Mouse (Mus musculus) CH12.LX (cell line): ENCODE measurements around the gene Tmem240. TPM values are rescaled to one million over a fixed set of nuclear protein-coding genes. Genes with fewer than 3 reads are reported as not detected.

ENCODE experiments used
- DNase-seq: peaks from one replicate; pipeline ENCODE4 v3.0.0-alpha.2; 2013; ENCODE audit errors: extremely low read depth
- H3K27ac ChIP-seq: 2 replicates; pipeline ENCODE4 v1.5.1; 2012; ENCODE audit warnings: low read depth, mild to moderate bottlenecking, control low read depth, moderate library complexity; ENCODE audit not compliant: insufficient read depth
- H3K27me3 ChIP-seq: replicated peaks from 2 replicates; pipeline ENCODE3; 2012; ENCODE audit warnings: inconsistent platforms
- H3K36me3 ChIP-seq, 2 experiments: replicated peaks in 1 of 2; 2 replicates each; pipeline versions ENCODE3 to v1.6.1; 2012; ENCODE audit warnings: inconsistent platforms in 1 of 2, low read length in 1 of 2, mild to moderate bottlenecking in 1 of 2, mixed read lengths in 1 of 2, moderate library complexity in 1 of 2; ENCODE audit not compliant: control insufficient read depth in 1 of 2, insufficient read depth in 1 of 2
- H3K4me1 ChIP-seq, 2 experiments: 2 replicates each; pipeline ENCODE4 v1.6.1; 2012; ENCODE audit warnings: inconsistent platforms in 1 of 2, moderate library complexity in 1 of 2; ENCODE audit not compliant: insufficient read depth in 2 of 2, control insufficient read depth in 1 of 2
- H3K4me2 ChIP-seq: 2 replicates; pipeline ENCODE4 v1.6.1; 2012; ENCODE audit warnings: low read depth, mild to moderate bottlenecking, control low read depth; ENCODE audit not compliant: poor library complexity, insufficient read depth, severe bottlenecking
- H3K4me3 ChIP-seq, 3 experiments: fragments of 150-350 bp in 1 of 3; sonication (generic) in 1 of 3; replicated peaks in 1 of 3; 2 replicates each; pipeline versions ENCODE3 to v1.5.1; 2011 to 2012; ENCODE audit warnings: low read depth in 2 of 3, low read length in 2 of 3, mild to moderate bottlenecking in 2 of 3, moderate library complexity in 2 of 3, control low read depth in 1 of 3, improper control_type of control experiment in 1 of 3, inconsistent platforms in 1 of 3, mixed read lengths in 1 of 3; ENCODE audit not compliant: poor library complexity in 1 of 3
- H3K79me2 ChIP-seq: replicated peaks from 2 replicates; pipeline ENCODE4 v1.6.1; 2012; ENCODE audit warnings: mild to moderate bottlenecking, moderate library complexity; ENCODE audit not compliant: control insufficient read depth, poor library complexity, insufficient read depth, severe bottlenecking; ENCODE audit errors: extremely low read depth
- H3K9ac ChIP-seq: 2 replicates; pipeline ENCODE4 v1.6.1; 2012; ENCODE audit warnings: low read depth, mild to moderate bottlenecking, control low read depth, moderate library complexity; ENCODE audit not compliant: insufficient read depth
- H3K9me3 ChIP-seq: replicated peaks from 2 replicates; pipeline ENCODE3; 2012; ENCODE audit warnings: low read length, inconsistent platforms, mixed read lengths
- BHLHE40 ChIP-seq: IDR thresholded peaks from 2 replicates; pipeline ENCODE4 v1.6.1; 2011; ENCODE audit warnings: mild to moderate bottlenecking, low read depth, low read length, improper control_type of control experiment
- CHD1 ChIP-seq: IDR thresholded peaks from 2 replicates; pipeline ENCODE4 v1.6.1; 2012; ENCODE audit warnings: low read depth, low read length, improper control_type of control experiment, inconsistent platforms
- CTCF ChIP-seq, 2 experiments: IDR thresholded peaks in 1 of 2; conservative IDR thresholded peaks in 1 of 2; 2 replicates each; pipeline ENCODE4 v1.5.1; 2011 to 2012; ENCODE audit warnings: low read depth in 2 of 2, low read length in 2 of 2, improper control_type of control experiment in 1 of 2, inconsistent platforms in 1 of 2, mild to moderate bottlenecking in 1 of 2, moderate library complexity in 1 of 2
- ELF1 ChIP-seq: IDR thresholded peaks from 2 replicates; pipeline ENCODE4 v1.6.1; 2014; ENCODE audit warnings: low read depth, mild to moderate bottlenecking, inconsistent platforms, low read length, improper control_type of control experiment
- EP300 ChIP-seq: IDR thresholded peaks from 2 replicates; pipeline ENCODE4 v1.6.1; 2011; ENCODE audit warnings: low read length, improper control_type of control experiment
- ETS1 ChIP-seq: conservative IDR thresholded peaks from 2 replicates; pipeline ENCODE4 v1.6.1; 2012; ENCODE audit warnings: low read depth, mild to moderate bottlenecking, inconsistent platforms, low read length, improper control_type of control experiment, moderate library complexity
- GABPA ChIP-seq: IDR thresholded peaks from 2 replicates; pipeline ENCODE4 v1.6.1; 2012; ENCODE audit warnings: low read depth, low read length, improper control_type of control experiment, inconsistent platforms; ENCODE audit not compliant: insufficient replicate concordance
- IRF4 ChIP-seq: IDR thresholded peaks from 2 replicates; pipeline ENCODE4 v1.6.1; 2014; ENCODE audit warnings: low read depth, mild to moderate bottlenecking, inconsistent platforms, low read length, improper control_type of control experiment
- JUN ChIP-seq: IDR thresholded peaks from 2 replicates; pipeline ENCODE4 v1.6.1; 2011; ENCODE audit warnings: low read depth, mild to moderate bottlenecking, low read length, improper control_type of control experiment, moderate library complexity; ENCODE audit not compliant: insufficient read depth
- JUND ChIP-seq: conservative IDR thresholded peaks from 2 replicates; pipeline ENCODE4 v1.6.1; 2011; ENCODE audit warnings: low read depth, low read length, improper control_type of control experiment
- MAX ChIP-seq: IDR thresholded peaks from 2 replicates; pipeline ENCODE4 v1.6.1; 2011; ENCODE audit warnings: low read length, improper control_type of control experiment
- MAZ ChIP-seq: IDR thresholded peaks from 2 replicates; pipeline ENCODE4 v1.6.1; 2012; ENCODE audit warnings: low read depth, mild to moderate bottlenecking, inconsistent platforms, low read length, improper control_type of control experiment, moderate library complexity
- MXI1 ChIP-seq: IDR thresholded peaks from 2 replicates; pipeline ENCODE4 v1.6.1; 2011; ENCODE audit warnings: mild to moderate bottlenecking, low read depth, low read length, improper control_type of control experiment
- MYC ChIP-seq: IDR thresholded peaks from 2 replicates; pipeline ENCODE4 v1.6.1; 2011; ENCODE audit warnings: low read depth, mild to moderate bottlenecking, improper control_type of control experiment, low read length
- NELFE ChIP-seq: IDR thresholded peaks from 2 replicates; pipeline ENCODE4 v1.6.1; 2011; ENCODE audit warnings: low read depth, low read length, improper control_type of control experiment
- PAX5 ChIP-seq: IDR thresholded peaks from 2 replicates; pipeline ENCODE4 v1.6.1; 2012; ENCODE audit warnings: low read length, inconsistent platforms, mixed read lengths
- POLR2A ChIP-seq: IDR thresholded peaks from 2 replicates; pipeline ENCODE4 v1.6.1; 2011; ENCODE audit warnings: low read depth, mild to moderate bottlenecking, improper control_type of control experiment, low read length
- POLR2AphosphoS2 ChIP-seq: IDR thresholded peaks from 2 replicates; pipeline ENCODE4 v1.6.1; 2011; ENCODE audit warnings: low read depth, low read length, improper control_type of control experiment
- RAD21 ChIP-seq: IDR thresholded peaks from 2 replicates; pipeline ENCODE4 v1.6.1; 2011; ENCODE audit warnings: low read depth, mild to moderate bottlenecking, low read length, improper control_type of control experiment, moderate library complexity
- RCOR1 ChIP-seq: conservative IDR thresholded peaks from 2 replicates; pipeline ENCODE4 v1.6.1; 2012; ENCODE audit warnings: low read depth, mild to moderate bottlenecking, inconsistent platforms, low read length, improper control_type of control experiment
- SIN3A ChIP-seq: IDR thresholded peaks from 2 replicates; pipeline ENCODE4 v1.6.1; 2012; ENCODE audit warnings: low read length, improper control_type of control experiment, inconsistent platforms
- TBP ChIP-seq: conservative IDR thresholded peaks from 2 replicates; pipeline ENCODE4 v1.6.1; 2011; ENCODE audit warnings: low read depth, low read length, improper control_type of control experiment
- TCF12 ChIP-seq: IDR thresholded peaks from 2 replicates; pipeline ENCODE4 v1.6.1; 2014; ENCODE audit warnings: low read depth, mild to moderate bottlenecking, inconsistent platforms, low read length, improper control_type of control experiment
- UBTF ChIP-seq: IDR thresholded peaks from 2 replicates; pipeline ENCODE4 v1.6.1; 2012; ENCODE audit warnings: low read depth, mild to moderate bottlenecking, inconsistent platforms, low read length, improper control_type of control experiment, moderate library complexity
- USF1 ChIP-seq: IDR thresholded peaks from 2 replicates; pipeline ENCODE4 v1.6.1; 2014; ENCODE audit warnings: low read depth, mild to moderate bottlenecking, inconsistent platforms, low read length, improper control_type of control experiment
- USF2 ChIP-seq: conservative IDR thresholded peaks from 2 replicates; pipeline ENCODE4 v1.6.1; 2011; ENCODE audit warnings: low read depth, low read length, improper control_type of control experiment
- ZKSCAN1 ChIP-seq: IDR thresholded peaks from 2 replicates; pipeline ENCODE4 v1.6.1; 2012; ENCODE audit warnings: low read depth, inconsistent platforms, low read length, improper control_type of control experiment, borderline replicate concordance
- ZMIZ1 ChIP-seq: IDR thresholded peaks from 2 replicates; pipeline ENCODE4 v1.6.1; 2012; ENCODE audit warnings: low read depth, mild to moderate bottlenecking, inconsistent platforms, low read length, improper control_type of control experiment
- ZNF384 ChIP-seq: IDR thresholded peaks from 2 replicates; pipeline ENCODE4 v1.6.1; 2012; ENCODE audit warnings: low read depth, low read length, improper control_type of control experiment, inconsistent platforms
- dilution Hi-C: fragments of 300-500 bp; cut with MboI; formaldehyde crosslinking; loops from 2 replicates; pipeline ENCODE4 v1.14.3; 2020; ENCODE audit warnings: low sequenced_read_pairs; ENCODE audit not compliant: extremely low pct_unique_long_range_greater_than_20kb, extremely low pct_ligation_motif_present
- in situ Hi-C: fragments of 300-500 bp; cut with MboI; formaldehyde crosslinking; loops from 3 replicates; pipeline ENCODE4 v1.14.3; 2019; ENCODE audit warnings: low sequenced_read_pairs, low pct_ligation_motif_present, low pct_unique_long_range_greater_than_20kb, mixed read lengths
- polyA plus RNA-seq: library from polyadenylated mRNA; unstranded; fragments of >175 nt; gene quantifications from 2 replicates; pipeline ENCODE4 v1.2.1, GENCODE M21; 2012; ENCODE audit warnings: low read depth; ENCODE audit not compliant: insufficient read length
- total RNA-seq, 2 experiments: library from RNA; depleted of rRNA; stranded (reverse); fragments of 300-350 nt in 1 of 2; fragments of >200 nt in 1 of 2; gene quantifications; 2 replicates each; pipeline ENCODE4 v1.2.3; 2012 to 2014

The Tmem240 gene
- total and polyA plus RNA-seq, 3 experiments, result 0.14 to 0.38 TPM; not detected in 1

- Histone ChIP-seq H3K9ac (peak overlapping the region; percentile 53; the same call in 1 of the 2 replicates), H3K4me2 (peak overlapping the region; percentile 79), H3K4me1 (peaks cover 24 to 44% of the 10 kb centered on the region in 2 experiments), H3K27me3 (peaks cover 26% of the 10 kb centered on the region), H3K27ac (no peak overlapping the region), H3K9me3 (peaks cover 3% of the 10 kb centered on the region), H3K36me3 (no peaks in the 10 kb centered on the region), H3K4me3 (peak overlapping the region in 2 of 3 experiments; percentile 55 to 69), H3K79me2 (no peaks in the 10 kb centered on the region)
- DNase-seq, result no peak
- TF ChIP-seq IRF4, result no peak
- no peak for TF ChIP-seq ZNF384
- no peak for TF ChIP-seq MXI1
- TF ChIP-seq PAX5, result no peak
- TF ChIP-seq RCOR1, result no peak
- dilution Hi-C loops (no loop called here), in situ Hi-C loops (loop anchor here (10.0 kb wide), 1 partner anchor 211 kb away; no protein-coding TSS in a partner anchor)
Measured at GRCm38 (mm10) chr4:155695531-155696062, 39.0 kb upstream of the Tmem240 start.

DNA sequence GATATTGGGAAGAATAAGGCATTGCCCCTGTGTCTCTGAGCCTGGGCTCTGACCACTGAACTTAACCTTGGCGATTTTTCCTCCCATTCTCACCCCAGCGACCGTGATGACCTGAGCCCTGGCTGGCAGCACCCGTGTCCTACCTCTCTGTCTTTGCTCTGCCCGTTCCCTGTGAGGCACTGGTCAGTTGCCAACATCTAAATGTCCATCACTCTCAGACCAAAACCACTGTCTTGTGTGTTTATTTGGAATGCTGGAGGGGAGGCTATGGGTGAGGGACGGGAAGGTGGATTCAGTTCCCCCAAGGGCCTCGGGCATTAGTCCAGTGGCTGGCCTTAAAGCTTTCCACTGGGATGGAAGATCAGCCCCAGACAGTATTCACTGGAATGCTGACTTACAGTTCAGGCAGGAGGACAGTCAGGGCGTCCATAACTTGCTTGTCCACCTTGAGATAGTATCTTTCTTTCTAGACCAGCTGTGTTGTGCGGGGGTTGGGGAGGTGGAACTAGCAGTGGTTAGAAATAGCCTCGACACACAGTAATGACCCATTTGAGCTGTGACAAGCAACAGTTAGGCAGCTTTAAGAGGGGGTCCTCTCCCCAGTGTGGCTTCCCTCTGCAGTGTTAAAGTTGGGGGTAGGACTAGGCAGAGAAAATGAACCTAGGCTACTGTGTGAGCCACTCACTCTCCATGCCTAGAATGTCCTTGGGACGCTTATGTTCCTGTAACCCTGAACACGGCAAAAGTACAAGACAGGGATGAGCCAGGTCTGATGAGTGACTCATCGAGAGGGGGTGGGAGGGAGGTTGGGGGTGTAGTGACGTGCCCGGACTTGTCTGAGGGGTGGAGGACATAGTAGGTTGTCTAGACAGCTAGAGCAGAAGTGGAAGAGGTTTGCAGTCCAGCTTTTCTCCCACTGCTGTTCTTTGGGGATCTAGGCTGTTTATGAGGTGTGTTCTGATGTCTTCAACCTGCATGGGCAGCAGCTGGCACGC is 38.0 kb upstream of the Tmem240 start:
- no peak for DNase-seq
- peak overlapping the region; percentile 79 for H3K4me2 ChIP-seq
- in situ Hi-C loops, result loop anchor here (10.0 kb wide), 1 partner anchor 212 kb away; no protein-coding TSS in a partner anchor
- peak overlapping the region in 2 of 3 experiments; percentile 25 to 55 for H3K4me3 ChIP-seq
- H3K9me3 ChIP-seq, result peaks cover 3% of the 10 kb centered on the region
- no peaks in the 10 kb centered on the region for H3K79me2 ChIP-seq
- H3K4me1 ChIP-seq, result peaks cover 22 to 44% of the 10 kb centered on the region in 2 experiments
- TF ChIP-seq GABPA, result no peak
- TF ChIP-seq MAX, result no peak
- no peak for TF ChIP-seq POLR2AphosphoS2
- 0 out of 2 replicates have a peak, but pooled peaks have one; percentile 17 for TF ChIP-seq EP300
- TF ChIP-seq JUND, result no peak
- no peak for TF ChIP-seq TBP
- no peak for TF ChIP-seq CTCF (conservative IDR thresholded peaks at IDR 0.05 in 1 of 2, IDR thresholded peaks at IDR 0.05 in 1 of 2; ENCODE audit: low read depth in 2 of 2, low read length in 2 of 2)
- no peak for TF ChIP-seq MYC
- peak; percentile 45; the same call in 1 of the 2 replicates for TF ChIP-seq SIN3A
- TF ChIP-seq ELF1, result no peak
- peak; percentile 73 for TF ChIP-seq MAZ
- TF ChIP-seq NELFE, result 0 out of 2 replicates have a peak, but pooled peaks have one; percentile 20
- peak; percentile 29; the same call in 1 of the 2 replicates for TF ChIP-seq IRF4
- TF ChIP-seq ZKSCAN1, result peak; percentile 24
- TF ChIP-seq USF1, result no peak
- TF ChIP-seq MXI1, result no peak
- 0 out of 2 replicates have a peak, but pooled peaks have one; percentile 16 for TF ChIP-seq JUN
- TF ChIP-seq ZMIZ1, result no peak
- TF ChIP-seq UBTF, result no peak
- TF ChIP-seq ZNF384, result no peak
- TF ChIP-seq USF2, result no peak
- no peak for TF ChIP-seq RAD21
- 0 out of 2 replicates have a peak, but pooled peaks have one; percentile 8 for TF ChIP-seq ETS1
- no peak for TF ChIP-seq TCF12
- no peak for TF ChIP-seq BHLHE40
- peak; percentile 95 for TF ChIP-seq CHD1
- TF ChIP-seq POLR2A, result 0 out of 2 replicates have a peak, but pooled peaks have one; percentile 22
- no peaks in the 10 kb centered on the region for H3K36me3 ChIP-seq
- dilution Hi-C loops, result no loop called here
- H3K27me3 ChIP-seq, result peaks cover 26% of the 10 kb centered on the region
- H3K27ac ChIP-seq, result peak overlapping the region; percentile 83
- H3K9ac ChIP-seq, result peak overlapping the region; percentile 27
